Mouse (Mus musculus): Measurements from ENCODE around the gene Mki67. TPM values are rescaled to one million over a fixed set of nuclear protein-coding genes. Genes with fewer than 3 reads are reported as not detected.

Mki67 gene
- total RNA-seq, 2 experiments from 2014 or later, result 15.8 to 16.5 TPM

Other genes starting within 250 kb of the Mki67 start
- gene Clrn3, start 187.7 kb downstream of the Mki67 start, total RNA-seq (2021), result not detected
- 10 to 100 TPM; 25.1 to 26.2 TPM for gene Ptpre, start 178.9 kb downstream of the Mki67 start, total RNA-seq (2021)

All from left cerebral cortex, postnatal 4 days (tissue).